Mouse (Mus musculus): ENCODE measurements around the gene Cnga2. TPM values are rescaled to one million over a fixed set of nuclear protein-coding genes. Genes with fewer than 3 reads are reported as not detected.

Cnga2 gene
- 0.01 TPM for polyA plus RNA-seq (2012; fragmentation: generic; extraction: Trizol)

- no peak within 1 kb of the TSS for H3ac ChIP-seq (ENCODE audit: control insufficient read depth, insufficient read length)
- H3K36me3 ChIP-seq (ENCODE audit: control insufficient read depth, insufficient read depth): no peaks in the 10 kb centered on the region
- H3K79me2 ChIP-seq (ENCODE audit: control insufficient read depth, insufficient read depth): no peaks in the 10 kb centered on the region
- TF ChIP-seq E2F4 (IDR thresholded peaks at IDR 0.05; ENCODE audit: insufficient read depth) (no peak), MAX (IDR thresholded peaks at IDR 0.05; ENCODE audit: low read depth) (no peak)
- no peak within 1 kb of the TSS for H3K4me3 ChIP-seq
- H3K4me2 ChIP-seq (ENCODE audit: low read depth): no peak within 1 kb of the TSS
- H3K27me3 ChIP-seq (ENCODE audit: control insufficient read depth, insufficient read depth, insufficient read length): no peaks in the 10 kb centered on the region
Observed at GRCm38 (mm10) chrX:71991549-71991948, at the start of gene Cnga2. Cnga2 (plus strand) TSS chrX:71991849.

- Histone ChIP-seq H3K4me3 (no peak overlapping the region), H3ac (ENCODE audit: control insufficient read depth, insufficient read length) (no peak overlapping the region), H3K79me2 (ENCODE audit: control insufficient read depth, insufficient read depth) (no peaks in the 10 kb centered on the region), H3K4me2 (ENCODE audit: low read depth) (no peak overlapping the region), H3K27me3 (ENCODE audit: control insufficient read depth, insufficient read depth, insufficient read length) (no peaks in the 10 kb centered on the region), H3K36me3 (ENCODE audit: control insufficient read depth, insufficient read depth) (no peaks in the 10 kb centered on the region)
- TF ChIP-seq MYOD1 (IDR thresholded peaks at IDR 0.05; ENCODE audit: control insufficient read depth in 1 of 3, insufficient read length in 2 of 3, low read depth in 2 of 3): no peak
- TF ChIP-seq TCF3 (IDR thresholded peaks at IDR 0.05; ENCODE audit: insufficient read length, low read depth): no peak
Observed at GRCm38 (mm10) chrX:71946631-71947030, 45.0 kb upstream of the Cnga2 start.

GRCm38 (mm10) chrX:71958366-71958765 lies 33.3 kb upstream of the Cnga2 start:
- TF ChIP-seq E2F4 (IDR thresholded peaks at IDR 0.05; ENCODE audit: insufficient read depth) (no peak), CEBPB (IDR thresholded peaks at IDR 0.05; ENCODE audit: insufficient read depth, poor library complexity, severe bottlenecking) (no peak), MYOG (IDR thresholded peaks at IDR 0.05; ENCODE audit: control insufficient read depth in 1 of 3, insufficient read depth in 1 of 3, insufficient read length in 2 of 3, low read depth in 2 of 3) (no peak), TCF12 (IDR thresholded peaks at IDR 0.05; ENCODE audit: insufficient read depth, poor library complexity, severe bottlenecking) (no peak), POLR2AphosphoS2 (IDR thresholded peaks at IDR 0.05; ENCODE audit: insufficient read length, low read depth) (no peak), POLR2A (IDR thresholded peaks at IDR 0.05; ENCODE audit: insufficient read length, low read depth) (no peak), MAX (IDR thresholded peaks at IDR 0.05; ENCODE audit: low read depth) (no peak), USF1 (IDR thresholded peaks at IDR 0.05; ENCODE audit: low read depth) (no peak), REST (IDR thresholded peaks at IDR 0.05; ENCODE audit: insufficient read depth, insufficient read length) (no peak), SRF (IDR thresholded peaks at IDR 0.05; ENCODE audit: control insufficient read depth, insufficient read length, low read depth) (no peak), TCF3 (IDR thresholded peaks at IDR 0.05; ENCODE audit: insufficient read length, low read depth) (no peak), MYOD1 (IDR thresholded peaks at IDR 0.05; ENCODE audit: control insufficient read depth in 1 of 3, insufficient read length in 2 of 3, low read depth in 2 of 3) (no peak)
- Histone ChIP-seq H3K27me3 (ENCODE audit: control insufficient read depth, insufficient read depth, insufficient read length) (peaks cover 6% of the 10 kb centered on the region), H3K79me2 (ENCODE audit: control insufficient read depth, insufficient read depth) (no peaks in the 10 kb centered on the region), H3K4me3 (no peak overlapping the region), H3ac (ENCODE audit: control insufficient read depth, insufficient read length) (no peak overlapping the region), H3K36me3 (ENCODE audit: control insufficient read depth, insufficient read depth) (no peaks in the 10 kb centered on the region), H3K4me2 (ENCODE audit: low read depth) (no peak overlapping the region)

- Histone ChIP-seq H3K4me2 (ENCODE audit: low read depth) (no peak within 1 kb of the TSS), H3K27me3 (ENCODE audit: control insufficient read depth, insufficient read depth, insufficient read length) (peaks cover 6% of the 10 kb centered on the region), H3K36me3 (ENCODE audit: control insufficient read depth, insufficient read depth) (no peaks in the 10 kb centered on the region), H3K4me3 (no peak within 1 kb of the TSS), H3K79me2 (ENCODE audit: control insufficient read depth, insufficient read depth) (no peaks in the 10 kb centered on the region), H3ac (ENCODE audit: control insufficient read depth, insufficient read length) (no peak within 1 kb of the TSS)
- no peak for TF ChIP-seq USF1 (IDR thresholded peaks at IDR 0.05; ENCODE audit: low read depth)
- no peak for TF ChIP-seq REST (IDR thresholded peaks at IDR 0.05; ENCODE audit: insufficient read depth, insufficient read length)
- no peak for TF ChIP-seq POLR2A (IDR thresholded peaks at IDR 0.05; ENCODE audit: insufficient read length, low read depth)
- TF ChIP-seq SRF (IDR thresholded peaks at IDR 0.05; ENCODE audit: control insufficient read depth, insufficient read length, low read depth): no peak
- no peak for TF ChIP-seq MYOD1 (IDR thresholded peaks at IDR 0.05; ENCODE audit: control insufficient read depth in 1 of 3, insufficient read length in 2 of 3, low read depth in 2 of 3)
- TF ChIP-seq E2F4 (IDR thresholded peaks at IDR 0.05; ENCODE audit: insufficient read depth): no peak
- TF ChIP-seq POLR2AphosphoS2 (IDR thresholded peaks at IDR 0.05; ENCODE audit: insufficient read length, low read depth): no peak
- TF ChIP-seq CEBPB (IDR thresholded peaks at IDR 0.05; ENCODE audit: insufficient read depth, poor library complexity, severe bottlenecking): no peak
- no peak for TF ChIP-seq TCF3 (IDR thresholded peaks at IDR 0.05; ENCODE audit: insufficient read length, low read depth)
Observed at GRCm38 (mm10) chrX:71962073-71963051, 29.3 kb upstream of the Cnga2 start, which contains the start of gene Prrg3. Prrg3 (plus strand) TSS chrX:71962624.

- no peak for TF ChIP-seq MYOD1 (IDR thresholded peaks at IDR 0.05; ENCODE audit: control insufficient read depth in 1 of 3, insufficient read length in 2 of 3, low read depth in 2 of 3)
- TF ChIP-seq MAX (IDR thresholded peaks at IDR 0.05; ENCODE audit: low read depth): no peak
- no peak for TF ChIP-seq POLR2AphosphoS2 (IDR thresholded peaks at IDR 0.05; ENCODE audit: insufficient read length, low read depth)
- no peak for TF ChIP-seq REST (IDR thresholded peaks at IDR 0.05; ENCODE audit: insufficient read depth, insufficient read length)
- no peak for TF ChIP-seq TCF3 (IDR thresholded peaks at IDR 0.05; ENCODE audit: insufficient read length, low read depth)
- no peak for TF ChIP-seq CEBPB (IDR thresholded peaks at IDR 0.05; ENCODE audit: insufficient read depth, poor library complexity, severe bottlenecking)
- TF ChIP-seq E2F4 (IDR thresholded peaks at IDR 0.05; ENCODE audit: insufficient read depth): no peak
- TF ChIP-seq SRF (IDR thresholded peaks at IDR 0.05; ENCODE audit: control insufficient read depth, insufficient read length, low read depth): no peak
- no peak for TF ChIP-seq USF1 (IDR thresholded peaks at IDR 0.05; ENCODE audit: low read depth)
- TF ChIP-seq TCF12 (IDR thresholded peaks at IDR 0.05; ENCODE audit: insufficient read depth, poor library complexity, severe bottlenecking): no peak
- TF ChIP-seq MYOG (IDR thresholded peaks at IDR 0.05; ENCODE audit: control insufficient read depth in 1 of 3, insufficient read depth in 1 of 3, insufficient read length in 2 of 3, low read depth in 2 of 3): no peak
- no peak for TF ChIP-seq POLR2A (IDR thresholded peaks at IDR 0.05; ENCODE audit: insufficient read length, low read depth)
- Histone ChIP-seq H3K27me3 (ENCODE audit: control insufficient read depth, insufficient read depth, insufficient read length) (peaks cover 6% of the 10 kb centered on the region), H3ac (ENCODE audit: control insufficient read depth, insufficient read length) (no peak overlapping the region), H3K36me3 (ENCODE audit: control insufficient read depth, insufficient read depth) (no peaks in the 10 kb centered on the region), H3K4me2 (ENCODE audit: low read depth) (no peak overlapping the region), H3K79me2 (ENCODE audit: control insufficient read depth, insufficient read depth) (no peaks in the 10 kb centered on the region), H3K4me3 (no peak overlapping the region)
Observed at GRCm38 (mm10) chrX:71963275-71963912, 28.3 kb upstream of the Cnga2 start.
